Mouse (Mus musculus) MEL-GATA-1-ER (cell line): ENCODE measurements around the gene Bphl.
A peak's percentile ranks its signal among the peaks of the same experiment; 100 is the strongest.

Experiments
- DNase-seq: peaks from one replicate; pipeline ENCODE4 v3.0.0-alpha.2; 2012; ENCODE audit warnings: low read depth; ENCODE audit errors: extremely low read depth

Gene Bphl

GRCm38 (mm10) chr13:34037172-34038055, at the start of gene Bphl:
Bphl (plus strand) TSS chr13:34037597.
- peak; percentile 80 for DNase-seq

GRCm38 (mm10) chr13:33989625-33990024, 47.8 kb upstream of the Bphl start:
- DNase-seq: no peak

- peak; percentile 51 for DNase-seq
Measured at GRCm38 (mm10) chr13:33995197-33995596, 42.2 kb upstream of the Bphl start.

GRCm38 (mm10) chr13:34002058-34003006, 35.1 kb upstream of the Bphl start, which contains the start of the genes Ripk1 and Serpinb6a:
Ripk1 (plus strand) TSS chr13:34002363.
Serpinb6a (minus strand) TSS chr13:34002794.
- peak; percentile 81 for DNase-seq

- no peak for DNase-seq
Measured at GRCm38 (mm10) chr13:34003058-34003457, 34.3 kb upstream of the Bphl start.

- no peak for DNase-seq
Measured at GRCm38 (mm10) chr13:34007234-34007633, 30.2 kb upstream of the Bphl start.

- DNase-seq: no peak
Measured at GRCm38 (mm10) chr13:34016927-34017569, 20.3 kb upstream of the Bphl start.

- no peak for DNase-seq
Measured at GRCm38 (mm10) chr13:34018521-34018920, 18.9 kb upstream of the Bphl start.

- DNase-seq: no peak
Measured at GRCm38 (mm10) chr13:34021998-34022397, 15.4 kb upstream of the Bphl start.

- no peak for DNase-seq
Measured at GRCm38 (mm10) chr13:34032041-34032440, 5.4 kb upstream of the Bphl start.

GRCm38 (mm10) chr13:34035424-34035823, 2.0 kb upstream of the Bphl start:
- DNase-seq: no peak

- no peak for DNase-seq
Measured at GRCm38 (mm10) chr13:34036726-34037125, 671 bp upstream of the Bphl start.

GRCm38 (mm10) chr13:34038056-34038432, 647 bp downstream of the Bphl start:
- DNase-seq: peak; percentile 8

GRCm38 (mm10) chr13:34038901-34039341, 1.5 kb downstream of the Bphl start:
- no peak for DNase-seq

- DNase-seq: no peak
Measured at GRCm38 (mm10) chr13:34040091-34040490, 2.7 kb downstream of the Bphl start.

GRCm38 (mm10) chr13:34043716-34044393, 6.5 kb downstream of the Bphl start:
- DNase-seq: no peak

GRCm38 (mm10) chr13:34045511-34046249, 8.3 kb downstream of the Bphl start:
- DNase-seq: no peak

GRCm38 (mm10) chr13:34046421-34047012, 9.1 kb downstream of the Bphl start:
- DNase-seq: peak; percentile 51

GRCm38 (mm10) chr13:34047526-34047925, 10.1 kb downstream of the Bphl start:
- no peak for DNase-seq

- DNase-seq: no peak
Measured at GRCm38 (mm10) chr13:34050479-34050878, 13.1 kb downstream of the Bphl start.
